Mouse (Mus musculus): Measurements from ENCODE around the gene 1700013G24Rik.

GRCm38 (mm10) chr4:137476065-137476760 is 23.1 kb downstream of the 1700013G24Rik start:
- no peak for TF ChIP-seq CTCF (IDR thresholded peaks at IDR 0.05; ENCODE audit: low read depth, low read length)
- peak; percentile 81 for TF ChIP-seq EP300 (IDR thresholded peaks at IDR 0.05; ENCODE audit: insufficient read depth, low read depth, low read length)
- TF ChIP-seq POLR2A (IDR thresholded peaks at IDR 0.05; ENCODE audit: insufficient read depth, low read length): no peak

All from ES-Bruce4 (cell line).